Mouse (Mus musculus) ovary, postnatal 14 days (tissue): ENCODE results near the gene Sestd1.

ENCODE experiments used
- DNase-seq: peaks from one replicate; pipeline ENCODE4 v3.0.0; 2022; ENCODE audit warnings: low spot score

Gene Sestd1

GRCm38 (mm10) chr2:77212885-77213284, 67.5 kb downstream of the Sestd1 start:
- DNase-seq = no peak

GRCm38 (mm10) chr2:77206951-77207350, 73.4 kb downstream of the Sestd1 start:
- DNase-seq = no peak

GRCm38 (mm10) chr2:77203916-77204315, 76.5 kb downstream of the Sestd1 start:
- DNase-seq = no peak

GRCm38 (mm10) chr2:77201900-77202299, 78.5 kb downstream of the Sestd1 start:
- no peak for DNase-seq

- no peak for DNase-seq
These were observed 79.3 kb downstream of the Sestd1 start for GRCm38 (mm10) chr2:77200958-77201614.

GRCm38 (mm10) chr2:77200379-77200778, 80.0 kb downstream of the Sestd1 start:
- DNase-seq = no peak

GRCm38 (mm10) chr2:77198246-77198645, 82.1 kb downstream of the Sestd1 start:
- no peak for DNase-seq

- no peak for DNase-seq
These were observed 83.6 kb downstream of the Sestd1 start for GRCm38 (mm10) chr2:77196819-77197218.

GRCm38 (mm10) chr2:77195056-77195455, 85.3 kb downstream of the Sestd1 start:
- DNase-seq = no peak

GRCm38 (mm10) chr2:77191811-77192210, 88.6 kb downstream of the Sestd1 start:
- DNase-seq = no peak

GRCm38 (mm10) chr2:77190891-77191290, 89.5 kb downstream of the Sestd1 start:
- no peak for DNase-seq

- DNase-seq = no peak
These were observed 90.1 kb downstream of the Sestd1 start for GRCm38 (mm10) chr2:77190301-77190700.

- DNase-seq = no peak
These were observed 90.7 kb downstream of the Sestd1 start for GRCm38 (mm10) chr2:77189671-77190070.

- DNase-seq = no peak
These were observed 92.9 kb downstream of the Sestd1 start for GRCm38 (mm10) chr2:77187501-77187900.

GRCm38 (mm10) chr2:77186912-77187311, 93.5 kb downstream of the Sestd1 start:
- DNase-seq = no peak

GRCm38 (mm10) chr2:77184049-77184571, 96.3 kb downstream of the Sestd1 start:
- no peak for DNase-seq

GRCm38 (mm10) chr2:77183646-77184045, 96.7 kb downstream of the Sestd1 start:
- no peak for DNase-seq

- DNase-seq = no peak
These were observed 97.4 kb downstream of the Sestd1 start for GRCm38 (mm10) chr2:77182996-77183380.

GRCm38 (mm10) chr2:77182271-77182995, 98.0 kb downstream of the Sestd1 start:
- DNase-seq = no peak

- no peak for DNase-seq
These were observed 102.9 kb downstream of the Sestd1 start for GRCm38 (mm10) chr2:77177472-77177871.

- DNase-seq = no peak
These were observed 104.0 kb downstream of the Sestd1 start for GRCm38 (mm10) chr2:77176413-77176812.

- no peak for DNase-seq
These were observed 105.0 kb downstream of the Sestd1 start for GRCm38 (mm10) chr2:77175411-77175810.

- no peak for DNase-seq
These were observed 106.1 kb downstream of the Sestd1 start for GRCm38 (mm10) chr2:77174313-77174712.
